Mouse (Mus musculus) MEL (cell line): ENCODE results near the gene Gpat2.

Experiments
- BHLHE40 ChIP-seq: IDR thresholded peaks from 2 replicates; pipeline ENCODE4 v1.6.1; 2012; ENCODE audit warnings: low read depth, mild to moderate bottlenecking, inconsistent platforms, low read length, improper control_type of control experiment, borderline replicate concordance
- CHD2 ChIP-seq: IDR thresholded peaks from 2 replicates; pipeline ENCODE4 v1.6.1; 2011; ENCODE audit warnings: low read length, improper control_type of control experiment
- CTCF ChIP-seq, 3 experiments: IDR thresholded peaks in 2 of 3; conservative IDR thresholded peaks in 1 of 3; 2 replicates each; pipeline ENCODE4 v1.5.1; 2011 to 2012; ENCODE audit warnings: low read length in 3 of 3, low read depth in 2 of 3, mild to moderate bottlenecking in 2 of 3, improper control_type of control experiment in 1 of 3, inconsistent platforms in 1 of 3, mixed read lengths in 1 of 3, moderate library complexity in 1 of 3; ENCODE audit not compliant: control insufficient read depth in 1 of 3, insufficient read depth in 1 of 3, poor library complexity in 1 of 3, severe bottlenecking in 1 of 3
- EP300 ChIP-seq, 2 experiments: IDR thresholded peaks; 2 replicates each; pipeline ENCODE4 v1.6.1; 2011; ENCODE audit warnings: improper control_type of control experiment in 2 of 2, low read length in 2 of 2, low read depth in 1 of 2, mild to moderate bottlenecking in 1 of 2
- ETS1 ChIP-seq: IDR thresholded peaks from 2 replicates; pipeline ENCODE4 v1.6.1; 2012; ENCODE audit warnings: low read depth, mild to moderate bottlenecking, inconsistent platforms, low read length, improper control_type of control experiment, moderate library complexity
- MAFK ChIP-seq: IDR thresholded peaks from 2 replicates; pipeline ENCODE4 v1.6.1; 2011; ENCODE audit warnings: low read depth, mild to moderate bottlenecking, low read length, improper control_type of control experiment, borderline replicate concordance
- NRF1 ChIP-seq: IDR thresholded peaks from 2 replicates; pipeline ENCODE4 v1.6.1; 2014; ENCODE audit warnings: low read depth, mild to moderate bottlenecking, inconsistent platforms, low read length, improper control_type of control experiment, moderate library complexity; ENCODE audit not compliant: poor library complexity, insufficient read depth, severe bottlenecking
- POLR2A ChIP-seq, 2 experiments: IDR thresholded peaks; 2 replicates each; pipeline ENCODE4 v1.6.1; 2011 to 2012; ENCODE audit warnings: low read length in 2 of 2, mild to moderate bottlenecking in 2 of 2, control low read depth in 1 of 2, improper control_type of control experiment in 1 of 2, low read depth in 1 of 2, moderate library complexity in 1 of 2; ENCODE audit not compliant: control insufficient read depth in 1 of 2, insufficient read depth in 1 of 2, poor library complexity in 1 of 2
- UBTF ChIP-seq: IDR thresholded peaks from 2 replicates; pipeline ENCODE4 v1.6.1; 2012; ENCODE audit warnings: low read depth, mild to moderate bottlenecking, inconsistent platforms, low read length, improper control_type of control experiment, moderate library complexity, borderline replicate concordance; ENCODE audit not compliant: insufficient read depth
- USF1 ChIP-seq: IDR thresholded peaks from 2 replicates; pipeline ENCODE4 v1.6.1; 2014; ENCODE audit warnings: low read depth, mild to moderate bottlenecking, inconsistent platforms, low read length, improper control_type of control experiment, moderate library complexity
- ZNF384 ChIP-seq: IDR thresholded peaks from 2 replicates; pipeline ENCODE4 v1.6.1; 2012; ENCODE audit warnings: low read depth, mild to moderate bottlenecking, inconsistent platforms, low read length, improper control_type of control experiment

DNA sequence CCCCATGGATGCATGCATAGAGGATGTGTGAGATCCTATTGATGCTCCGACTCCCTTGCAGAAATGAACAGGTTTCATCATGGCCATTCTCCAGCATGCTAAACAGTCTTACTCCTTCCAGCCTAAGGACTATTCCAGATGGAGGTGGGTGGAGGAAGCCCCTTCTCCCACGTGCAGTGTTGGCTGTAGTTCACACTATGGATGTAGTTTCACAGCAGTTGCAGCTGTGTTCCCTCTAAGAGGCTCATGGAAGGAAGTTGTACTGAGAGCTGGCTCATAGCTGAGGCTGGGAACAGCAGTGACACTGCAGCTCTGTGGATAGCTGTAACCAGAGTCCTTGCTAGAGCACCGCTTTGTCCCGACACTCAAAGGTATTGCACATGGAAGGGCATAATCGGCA, 12.7 kb downstream of the Gpat2 start:
- TF ChIP-seq CTCF (IDR thresholded peaks at IDR 0.05 in 2 of 3, conservative IDR thresholded peaks at IDR 0.05 in 1 of 3; ENCODE audit: control insufficient read depth in 1 of 3, insufficient read depth in 1 of 3, low read depth in 2 of 3, low read length in 3 of 3, poor library complexity in 1 of 3, severe bottlenecking in 1 of 3) (no peak), USF1 (no peak), ZNF384 (no peak), NRF1 (no peak), BHLHE40 (no peak), EP300 (IDR thresholded peaks at IDR 0.05; ENCODE audit: low read depth in 1 of 2, low read length in 2 of 2) (no peak), UBTF (no peak), POLR2A (IDR thresholded peaks at IDR 0.05; ENCODE audit: control insufficient read depth in 1 of 2, insufficient read depth in 1 of 2, low read depth in 1 of 2, low read length in 2 of 2, poor library complexity in 1 of 2) (no peak), MAFK (no peak), ETS1 (no peak), CHD2 (no peak)
